Mouse (Mus musculus): ENCODE results near the gene Smim1.

DNA sequence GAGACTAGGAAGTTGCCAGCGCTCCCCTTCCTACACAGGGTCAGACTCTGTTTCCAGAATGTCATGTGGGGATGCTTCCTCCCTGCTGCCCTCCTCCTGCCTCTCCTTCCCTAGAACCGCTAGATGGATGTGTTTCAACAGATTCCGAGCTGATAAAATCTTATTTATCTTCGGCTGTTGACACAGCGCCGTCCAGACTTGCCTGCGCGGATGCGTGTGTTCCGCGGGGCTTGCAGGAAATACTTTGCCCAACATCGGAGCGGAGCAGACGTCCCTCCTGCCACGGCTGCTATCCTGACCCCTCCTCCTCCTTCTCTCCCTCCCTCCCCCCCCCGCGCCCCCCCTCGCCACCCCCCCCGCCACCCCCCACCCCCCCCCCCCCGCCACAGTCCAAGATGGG is 45.5 kb upstream of the Smim1 start:
- no peak for TF ChIP-seq CTCF (IDR thresholded peaks at IDR 0.05; ENCODE audit: low read depth)
- no peak for TF ChIP-seq EP300 (optimal IDR thresholded peaks at IDR 0.05)
